Mouse (Mus musculus) kidney, postnatal 10 days (tissue): ENCODE results near the gene Epm2aip1.

Experiments used
- DNase-seq: peaks from one replicate; pipeline ENCODE4 v3.0.0; 2021; ENCODE audit warnings: mixed read lengths

Gene Epm2aip1

GRCm38 (mm10) chr9:111271434-111272160, at the start of gene Epm2aip1, which contains the start of gene Mlh1:
Epm2aip1 (plus strand) TSS chr9:111271929.
Mlh1 (minus strand) TSS chr9:111271791.
- DNase-seq: peak; percentile 100

- no peak for DNase-seq
Observed at GRCm38 (mm10) chr9:111223406-111223805, 48.3 kb upstream of the Epm2aip1 start.

- no peak for DNase-seq
Observed at GRCm38 (mm10) chr9:111228446-111228845, 43.3 kb upstream of the Epm2aip1 start.

- DNase-seq: no peak
Observed at GRCm38 (mm10) chr9:111234701-111235100, 37.0 kb upstream of the Epm2aip1 start.

GRCm38 (mm10) chr9:111237726-111238125, 34.0 kb upstream of the Epm2aip1 start:
- DNase-seq: no peak

GRCm38 (mm10) chr9:111239821-111240220, 31.9 kb upstream of the Epm2aip1 start:
- no peak for DNase-seq

- no peak for DNase-seq
Observed at GRCm38 (mm10) chr9:111243384-111243783, 28.3 kb upstream of the Epm2aip1 start.

- DNase-seq: no peak
Observed at GRCm38 (mm10) chr9:111245546-111245945, 26.2 kb upstream of the Epm2aip1 start.

GRCm38 (mm10) chr9:111247682-111248246, 24.0 kb upstream of the Epm2aip1 start:
- DNase-seq: peak; percentile 28

GRCm38 (mm10) chr9:111252161-111252869, 19.4 kb upstream of the Epm2aip1 start:
- no peak for DNase-seq

GRCm38 (mm10) chr9:111260360-111260985, 11.3 kb upstream of the Epm2aip1 start:
- DNase-seq: no peak

- no peak for DNase-seq
Observed at GRCm38 (mm10) chr9:111261356-111261755, 10.4 kb upstream of the Epm2aip1 start.

- DNase-seq: no peak
Observed at GRCm38 (mm10) chr9:111267998-111268397, 3.7 kb upstream of the Epm2aip1 start.

- no peak for DNase-seq
Observed at GRCm38 (mm10) chr9:111270606-111271005, 1.1 kb upstream of the Epm2aip1 start.

GRCm38 (mm10) chr9:111271056-111271433, 684 bp upstream of the Epm2aip1 start:
- no peak for DNase-seq

GRCm38 (mm10) chr9:111272356-111272755, 627 bp downstream of the Epm2aip1 start:
- no peak for DNase-seq

- no peak for DNase-seq
Observed at GRCm38 (mm10) chr9:111272996-111273785, 1.5 kb downstream of the Epm2aip1 start.

- DNase-seq: no peak
Observed at GRCm38 (mm10) chr9:111273958-111274357, 2.2 kb downstream of the Epm2aip1 start.

- peak; percentile 21 for DNase-seq
Observed at GRCm38 (mm10) chr9:111275156-111275555, 3.4 kb downstream of the Epm2aip1 start.

GRCm38 (mm10) chr9:111285061-111285460, 13.3 kb downstream of the Epm2aip1 start:
- no peak for DNase-seq

- DNase-seq: no peak
Observed at GRCm38 (mm10) chr9:111285676-111286075, 13.9 kb downstream of the Epm2aip1 start.

- DNase-seq: no peak
Observed at GRCm38 (mm10) chr9:111286468-111286867, 14.7 kb downstream of the Epm2aip1 start.

- no peak for DNase-seq
Observed at GRCm38 (mm10) chr9:111287956-111288355, 16.2 kb downstream of the Epm2aip1 start.
